In the genomic region with DNA sequence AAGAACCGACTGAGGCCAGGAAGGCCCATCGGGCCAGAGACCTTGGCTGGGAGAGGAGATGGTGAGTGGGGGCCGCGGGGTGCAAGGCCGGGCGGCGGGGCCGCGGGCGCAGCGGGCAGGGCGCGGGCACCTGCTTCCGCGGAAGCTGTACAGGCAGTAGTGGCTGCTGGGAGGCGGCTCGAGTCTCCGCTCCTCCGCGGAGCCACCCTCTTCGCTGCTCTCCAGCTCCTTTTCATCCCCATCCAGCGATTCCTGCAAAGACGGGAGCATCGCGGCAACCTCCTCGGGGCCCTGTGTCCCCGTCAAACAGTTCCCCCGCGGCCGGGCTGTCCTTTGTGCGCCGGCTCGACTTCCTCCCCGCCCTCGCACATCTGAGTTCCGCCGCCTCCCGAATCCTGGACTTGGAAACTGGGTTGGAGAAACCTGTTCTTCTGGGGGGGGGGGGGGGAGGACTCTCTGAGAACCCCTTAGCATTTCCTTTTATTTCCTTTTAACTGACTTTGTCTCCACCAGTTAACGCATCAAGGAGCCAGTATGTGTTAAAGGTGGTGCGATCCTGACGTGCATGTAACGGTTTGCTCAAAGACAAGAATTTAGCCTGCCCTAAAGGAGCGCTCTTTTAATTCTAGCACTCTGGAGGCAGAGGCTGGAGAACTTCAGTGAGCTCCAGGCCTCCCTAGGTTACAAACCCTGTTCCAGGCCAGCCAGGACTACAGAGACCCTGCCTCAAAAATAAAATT, we compare ENCODE assay signal across 8 mouse cellular contexts. TPM values are rescaled to one million over a fixed set of nuclear protein-coding genes. Genes with fewer than 3 reads are reported as not detected.
DNase-seq lines count a peak whose midpoint lies in the region; ATAC-seq and TF ChIP-seq lines count a peak whose summit lies in the region.

5730455P16Rik (minus strand) TSS at position 323 of the 740 bp plus-strand sequence.

- H3K4me1 ChIP-seq in embryonic facial prominence, embryonic 12.5 days = 0 out of 2 replicates have a peak, but pooled peaks cover 10% of the 10 kb centered on the region
- H3K4me1 ChIP-seq in kidney, adult 2 months (ENCODE audit: control insufficient read depth, insufficient read depth, low read length) = peaks cover 3% of the 10 kb centered on the region; the same call in 1 of the 2 replicates
- peaks cover 17% of the 10 kb centered on the region for H3K4me1 ChIP-seq in limb, embryonic 13.5 days
- H3K4me1 ChIP-seq in midbrain, embryonic 15.5 days = peaks cover 24% of the 10 kb centered on the region

- DNase-seq in 416B (ENCODE audit: low read depth) = peak; percentile 91
- peak; percentile 88 to 91 for DNase-seq in adrenal gland, postnatal 36 days
- peak; percentile 84 to 89 for DNase-seq in heart, adult 18-20 months
- DNase-seq in kidney, adult 2 months = peak; percentile 87
- DNase-seq in spleen, adult 18-20 months = peak; percentile 54 to 77

- H3K4me3 ChIP-seq in embryonic facial prominence, embryonic 12.5 days = peak within 1 kb of the TSS; percentile 73
- peak within 1 kb of the TSS; percentile 71 for H3K4me3 ChIP-seq in kidney, adult 2 months (ENCODE audit: insufficient read depth, low read depth, low read length)
- H3K4me3 ChIP-seq in limb, embryonic 13.5 days = peak within 1 kb of the TSS; percentile 86
- H3K4me3 ChIP-seq in midbrain, embryonic 15.5 days = peak within 1 kb of the TSS; percentile 97

- peak within 1 kb of the TSS; percentile 70 for H3K4me2 ChIP-seq in embryonic facial prominence, embryonic 12.5 days (replicated peaks)
- H3K4me2 ChIP-seq in limb, embryonic 13.5 days (replicated peaks) = peak within 1 kb of the TSS; percentile 82
- peak within 1 kb of the TSS; percentile 86 for H3K4me2 ChIP-seq in midbrain, embryonic 15.5 days

- 0 out of 2 replicates have a peak, but pooled peaks have one; percentile 52 for ATAC-seq in embryonic facial prominence, embryonic 12.5 days (ENCODE audit: insufficient number of reproducible peaks, insufficient read depth, low FRiP score, low TSS enrichment)
- peak; percentile 82 for ATAC-seq in limb, embryonic 13.5 days (ENCODE audit: low FRiP score, low read depth)
- peak; percentile 84 for ATAC-seq in midbrain, embryonic 15.5 days (replicated peaks)

- H3K27me3 ChIP-seq in embryonic facial prominence, embryonic 12.5 days = no peaks in the 10 kb centered on the region
- no peaks in the 10 kb centered on the region for H3K27me3 ChIP-seq in kidney, adult 2 months (replicated peaks; ENCODE audit: control insufficient read depth, insufficient read depth, low read length)
- no peaks in the 10 kb centered on the region for H3K27me3 ChIP-seq in limb, embryonic 13.5 days
- no peaks in the 10 kb centered on the region for H3K27me3 ChIP-seq in midbrain, embryonic 15.5 days (replicated peaks)

- H3K9me3 ChIP-seq in embryonic facial prominence, embryonic 12.5 days = no peaks in the 10 kb centered on the region
- no peaks in the 10 kb centered on the region for H3K9me3 ChIP-seq in limb, embryonic 13.5 days
- no peaks in the 10 kb centered on the region for H3K9me3 ChIP-seq in midbrain, embryonic 15.5 days

- WGBS in embryonic facial prominence, embryonic 12.5 days = 2% methylated on average over 43 of the region's 43 CpGs
- under 1% methylated on average over 43 of the region's 43 CpGs for WGBS in kidney, adult 2 months
- WGBS in limb, embryonic 13.5 days = 3% methylated on average over 43 of the region's 43 CpGs
- WGBS in midbrain, embryonic 15.5 days = 2% methylated on average over 40 of the region's 43 CpGs

- no peak for TF ChIP-seq CTCF in kidney, adult 2 months (conservative IDR thresholded peaks at IDR 0.05; ENCODE audit: insufficient read depth, insufficient read length, low read depth, low read length)

- H3K36me3 ChIP-seq in embryonic facial prominence, embryonic 12.5 days = peaks cover 22% of the 10 kb centered on the region
- H3K36me3 ChIP-seq in kidney, adult 2 months (ENCODE audit: control insufficient read depth, insufficient read depth, low read length) = no peaks in the 10 kb centered on the region; the same call in 1 of the 2 replicates
- H3K36me3 ChIP-seq in limb, embryonic 13.5 days = peaks cover 27% of the 10 kb centered on the region
- peaks cover 8% of the 10 kb centered on the region; the same call in 1 of the 2 replicates for H3K36me3 ChIP-seq in midbrain, embryonic 15.5 days (replicated peaks)

- H3K9ac ChIP-seq in embryonic facial prominence, embryonic 12.5 days = peak within 1 kb of the TSS; percentile 91
- peak within 1 kb of the TSS; percentile 96 for H3K9ac ChIP-seq in limb, embryonic 13.5 days
- peak within 1 kb of the TSS; percentile 100 for H3K9ac ChIP-seq in midbrain, embryonic 15.5 days

- no peak for TF ChIP-seq POLR2A in kidney, adult 2 months (IDR thresholded peaks at IDR 0.05; ENCODE audit: low read depth, low read length)

- H3K27ac ChIP-seq in embryonic facial prominence, embryonic 12.5 days = peak within 1 kb of the TSS; percentile 83
- H3K27ac ChIP-seq in kidney, adult 2 months (ENCODE audit: insufficient read depth, low read depth, low read length) = no peak within 1 kb of the TSS
- H3K27ac ChIP-seq in limb, embryonic 13.5 days = peak within 1 kb of the TSS; percentile 65; the same call in 1 of the 2 replicates
- peak within 1 kb of the TSS; percentile 97 for H3K27ac ChIP-seq in midbrain, embryonic 15.5 days

RNA-seq across cellular contexts. Expression of gene 5730455P16Rik, which starts in this region (rescaled TPM):
- total RNA-seq in adrenal gland, postnatal 36 days (2021) = 10 to 100 TPM; 12.7 to 20.5 TPM
- polyA plus RNA-seq in embryonic facial prominence, embryonic 12.5 days (2016; fragmentation: Nextera tagmentation; extraction: Ambion mirVana) = 23.9 and 27.5 TPM in 2 replicates
- 10 to 100 TPM; 23.5 to 23.9 TPM for total RNA-seq in heart, adult 18-20 months (2021)
- polyA plus RNA-seq in kidney, adult 2 months (2012; rRNA removed) = 4.1 and 5.0 TPM in 2 replicates
- 25.8 and 27.0 TPM in 2 replicates for polyA plus RNA-seq in limb, embryonic 13.5 days (2015; fragmentation: Nextera tagmentation; extraction: Ambion mirVana)
- 33.9 and 37.4 TPM in 2 replicates for polyA plus RNA-seq in midbrain, embryonic 15.5 days (2015; fragmentation: Nextera tagmentation; extraction: Ambion mirVana)
